Mouse (Mus musculus): Measurements from ENCODE around the gene Stac3.

Stac3 gene

DNA sequence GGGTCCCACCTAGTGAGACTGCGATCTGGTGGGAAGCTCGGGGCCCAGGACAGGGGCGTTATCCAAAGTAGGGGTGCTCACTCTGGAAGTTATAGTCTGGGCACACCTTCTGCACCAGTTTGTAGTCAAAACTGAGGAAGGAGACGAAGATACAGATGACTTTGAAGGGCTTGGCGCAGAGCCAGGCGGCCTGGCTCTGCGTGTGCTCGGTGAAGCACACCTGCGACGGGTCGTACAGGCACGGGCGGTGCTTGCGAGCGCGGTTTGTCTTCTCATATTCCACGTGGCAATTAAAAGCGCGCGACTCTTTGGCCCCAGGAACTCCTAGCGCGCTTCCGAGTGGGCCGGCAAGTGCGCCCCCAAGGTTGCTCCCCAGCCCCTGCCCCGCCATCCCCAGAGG lies 24.6 kb downstream of the Stac3 start:
- no peak for DNase-seq

GRCm38 (mm10) chr10:127526681-127527080 lies 25.2 kb downstream of the Stac3 start:
- no peak for DNase-seq

GRCm38 (mm10) chr10:127527481-127527880 lies 26.0 kb downstream of the Stac3 start:
- DNase-seq, result no peak

DNA sequence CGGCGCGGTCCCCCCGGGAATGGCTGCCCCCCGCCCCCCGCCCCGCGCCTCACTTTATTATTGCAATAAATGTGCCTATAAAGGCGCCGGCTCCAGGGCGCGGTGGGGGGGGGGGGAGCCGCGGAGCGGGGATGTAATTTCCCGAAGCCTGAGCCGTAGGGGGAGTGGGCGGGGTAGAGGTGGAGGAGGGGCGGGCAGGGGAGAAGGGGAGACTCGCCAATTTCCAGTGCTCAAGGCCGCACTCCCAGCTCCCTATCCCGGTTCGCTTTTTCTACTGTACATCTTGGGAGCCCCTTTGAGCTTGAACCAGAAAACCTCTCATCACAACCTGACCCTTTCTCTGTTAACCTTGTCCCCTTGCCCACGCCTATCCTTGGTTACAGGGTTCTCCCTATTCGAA lies 29.5 kb downstream of the Stac3 start:
- DNase-seq, result no peak

GRCm38 (mm10) chr10:127531548-127531947 lies 30.1 kb downstream of the Stac3 start:
- no peak for DNase-seq

DNA sequence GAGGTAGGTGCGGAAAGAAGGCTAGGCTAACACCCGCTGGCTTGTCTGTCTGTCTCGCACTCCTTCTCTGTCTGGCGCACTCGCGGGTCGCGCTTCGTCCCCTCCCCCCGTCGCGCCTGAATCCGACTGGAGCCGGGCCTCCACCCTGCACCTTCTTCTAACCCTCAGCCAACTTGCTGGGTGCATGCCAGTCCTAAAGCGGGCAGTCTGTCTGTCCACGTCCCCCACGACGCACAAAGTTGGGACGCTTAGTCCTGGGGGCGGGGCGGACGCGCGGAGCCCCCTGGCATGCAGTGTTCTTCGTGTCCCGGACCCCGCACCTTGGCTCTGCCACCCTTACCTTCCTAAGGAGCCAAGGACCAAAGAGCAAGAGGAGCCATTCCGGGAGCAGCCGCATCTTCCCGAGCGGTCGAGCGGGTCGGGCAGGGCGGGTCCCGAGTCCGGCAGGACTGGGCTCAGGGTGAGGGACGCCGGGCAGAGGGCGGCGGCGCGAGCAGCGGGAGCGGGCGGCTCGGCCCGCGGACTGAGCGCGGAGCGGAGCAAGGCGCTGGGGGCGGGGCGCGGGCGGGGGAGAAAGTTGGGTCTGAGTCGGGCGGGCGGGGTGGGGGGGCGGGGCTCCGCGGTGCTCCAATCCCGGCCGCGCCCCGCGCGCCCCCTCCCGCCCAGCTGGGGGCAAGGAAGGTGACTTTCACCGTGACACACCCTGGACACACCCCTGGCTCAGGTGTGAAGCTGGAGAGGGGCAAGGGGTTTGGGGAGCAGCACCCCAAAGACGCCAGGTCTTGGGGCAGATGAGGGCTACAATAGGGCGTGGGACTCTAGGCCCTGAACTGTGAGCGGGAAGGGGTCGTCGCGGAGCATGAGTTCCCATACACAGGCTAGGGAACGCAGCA lies 32.8 kb downstream of the Stac3 start, which contains the start of gene Nxph4:
TSS of gene Nxph4 (minus strand) at position 524 of the 893 bp plus-strand sequence.
- no peak for DNase-seq

GRCm38 (mm10) chr10:127534929-127535384 lies 33.5 kb downstream of the Stac3 start:
- DNase-seq, result no peak

- no peak for DNase-seq
Measured at GRCm38 (mm10) chr10:127536586-127537314, 35.3 kb downstream of the Stac3 start.

GRCm38 (mm10) chr10:127537854-127538583 lies 36.5 kb downstream of the Stac3 start:
- DNase-seq, result peak; percentile 97

DNA sequence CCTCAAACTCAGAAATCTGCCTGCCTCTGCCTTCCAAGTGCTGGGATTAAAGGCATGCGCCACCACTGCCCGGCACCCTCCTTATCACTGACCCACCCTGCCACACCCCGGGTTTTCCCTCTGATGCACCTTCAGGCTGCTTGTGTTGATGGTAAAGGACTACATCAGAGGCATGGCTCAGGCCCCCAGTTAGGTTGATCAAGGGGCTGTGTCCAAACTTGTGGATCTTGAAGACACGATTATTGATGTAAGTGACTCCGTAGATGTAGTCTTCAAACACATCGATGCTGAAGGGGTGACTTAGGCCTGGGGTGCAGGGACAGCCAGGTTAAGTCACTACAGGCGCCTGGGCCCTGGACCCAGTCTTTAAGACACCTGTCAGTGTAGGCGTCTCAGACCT lies 40.0 kb downstream of the Stac3 start:
- peak; percentile 91 for DNase-seq

DNA sequence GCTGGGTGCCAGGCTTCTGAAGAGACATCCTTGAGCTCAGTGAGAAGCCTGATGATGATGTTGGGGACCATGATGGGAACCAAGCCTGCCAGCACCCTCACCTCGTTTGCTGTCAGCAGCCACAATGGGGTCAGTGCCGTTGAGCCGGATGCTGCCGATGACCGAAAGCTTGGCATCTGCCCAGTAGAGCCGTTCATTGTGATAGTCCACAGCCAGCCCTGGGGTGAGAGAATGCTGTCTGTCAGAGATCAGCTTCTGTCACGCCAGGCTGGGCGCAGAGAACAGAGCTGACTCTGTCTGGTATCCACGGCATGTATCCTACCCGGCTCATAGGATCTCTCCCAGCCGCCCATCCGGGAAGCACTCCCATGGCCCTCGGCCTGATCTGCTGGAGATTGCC lies 40.6 kb downstream of the Stac3 start:
- DNase-seq, result peak; percentile 95

GRCm38 (mm10) chr10:127542720-127543119 lies 41.2 kb downstream of the Stac3 start:
- DNase-seq, result no peak

DNA sequence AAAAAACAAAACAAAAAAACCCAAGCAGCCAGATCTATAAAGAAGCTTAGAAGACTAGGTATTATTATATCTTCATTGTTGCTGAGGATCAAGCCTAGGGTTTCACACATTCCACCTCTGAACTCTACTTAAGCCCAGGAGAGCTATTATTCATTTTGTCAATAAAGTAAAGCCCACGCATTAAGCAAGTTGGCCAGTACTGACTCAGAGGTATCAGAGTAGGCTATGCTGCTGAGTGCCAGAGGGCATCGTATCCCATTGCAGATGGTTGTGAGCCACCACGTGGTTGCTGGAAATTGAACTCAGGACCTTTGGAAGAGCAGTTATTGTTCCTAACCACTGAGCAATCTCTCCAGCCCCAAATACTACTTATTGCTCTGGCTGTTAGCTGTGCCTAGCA lies 42.4 kb downstream of the Stac3 start:
- DNase-seq, result no peak

DNA sequence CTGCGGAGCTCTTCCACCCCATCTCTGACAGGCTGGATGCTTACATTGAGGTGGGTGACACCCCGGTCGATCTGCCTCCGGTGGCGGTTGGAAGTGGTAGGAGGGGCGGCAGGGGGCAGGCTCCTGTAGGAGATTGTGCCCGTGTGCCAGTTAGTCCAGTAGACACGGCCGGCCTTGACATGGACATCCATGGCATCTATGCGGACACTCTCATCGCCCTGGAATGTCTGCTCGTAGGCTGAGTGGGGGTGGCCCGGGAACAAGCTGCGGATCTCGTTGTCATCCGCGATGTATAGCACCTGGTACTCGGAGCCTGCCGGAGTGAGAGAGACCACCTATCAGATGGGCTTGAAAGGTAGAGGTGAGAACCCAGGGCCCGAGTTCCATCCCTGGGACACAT lies 42.9 kb downstream of the Stac3 start:
- no peak for DNase-seq

DNA sequence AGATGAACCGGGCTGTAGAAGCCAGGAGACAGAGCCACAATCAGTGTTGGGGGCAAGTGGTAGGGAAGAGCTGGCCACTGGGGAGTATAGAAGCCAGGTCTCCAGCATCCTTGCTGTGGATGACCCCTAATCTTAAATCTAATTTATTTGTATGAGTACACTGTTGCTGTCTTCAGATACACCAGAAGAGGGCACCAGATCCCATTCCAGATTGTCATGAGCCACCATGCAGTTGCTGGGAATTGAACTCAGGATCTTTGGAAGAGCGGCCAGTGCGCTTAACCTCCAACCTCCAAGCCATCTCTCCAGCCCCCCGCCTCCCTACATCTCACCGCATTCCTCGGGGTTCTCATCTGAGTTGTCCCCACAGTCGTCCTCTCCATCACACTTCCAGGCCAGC lies 45.0 kb downstream of the Stac3 start:
- DNase-seq, result no peak

DNA sequence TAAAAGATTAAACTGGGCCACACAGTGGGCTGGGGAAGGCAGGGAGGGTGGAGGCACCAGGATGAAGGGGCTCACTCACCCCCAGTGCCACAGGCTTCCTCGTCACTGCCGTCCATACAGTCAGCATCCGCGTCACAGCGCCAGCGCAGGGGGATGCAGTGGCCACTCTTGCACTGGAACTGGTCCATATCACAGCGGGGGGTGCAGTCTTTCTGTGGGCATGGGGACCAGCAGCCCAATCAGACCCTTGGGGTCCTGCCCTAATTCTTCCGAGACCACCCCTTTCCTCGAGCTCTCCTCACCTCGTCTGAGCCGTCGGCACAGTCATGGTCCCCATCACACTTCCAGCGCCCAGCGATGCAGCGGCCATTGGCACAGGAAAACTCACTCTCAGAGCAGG lies 46.8 kb downstream of the Stac3 start:
- no peak for DNase-seq

DNA sequence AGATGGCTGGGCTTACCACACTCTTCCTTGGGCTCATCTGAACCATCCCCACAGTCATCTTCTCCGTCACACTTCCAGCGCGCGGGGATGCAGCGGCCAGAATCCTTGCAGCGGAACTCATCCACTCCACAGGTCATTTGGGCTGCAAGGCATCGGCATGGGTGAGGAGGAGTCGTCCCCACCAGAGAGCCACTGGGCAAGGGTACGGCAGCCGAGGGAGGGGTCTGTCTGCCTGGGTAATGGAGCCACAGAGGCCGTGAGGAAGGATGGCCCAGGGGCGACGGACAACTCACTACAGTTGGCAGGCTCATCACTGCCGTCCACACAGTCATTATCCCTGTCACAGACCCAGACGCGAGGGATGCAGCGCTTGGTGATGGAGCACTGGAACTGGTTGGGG lies 48.4 kb downstream of the Stac3 start:
- DNase-seq, result peak; percentile 91

DNA sequence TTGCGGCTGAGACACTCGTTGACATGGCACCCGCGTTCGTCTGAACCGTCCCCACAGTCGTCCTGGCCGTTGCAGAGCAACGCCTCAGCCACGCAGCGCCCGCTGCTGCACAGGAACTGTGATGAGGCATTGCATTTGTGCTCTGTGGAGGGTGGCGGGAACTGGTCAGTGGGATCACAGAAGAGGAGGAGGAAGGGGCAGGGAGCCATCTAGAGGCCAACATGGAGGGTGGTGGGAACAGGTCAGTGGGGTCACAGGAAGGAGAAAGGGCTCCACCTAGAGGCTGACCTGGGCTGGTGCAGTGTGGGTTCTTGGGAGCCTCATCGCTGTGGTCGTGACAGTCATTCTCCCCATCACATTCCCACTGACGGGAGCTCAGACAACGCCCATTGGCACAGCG lies 54.2 kb downstream of the Stac3 start:
- DNase-seq, result no peak

GRCm38 (mm10) chr10:127557397-127557796 lies 55.9 kb downstream of the Stac3 start:
- no peak for DNase-seq
